Mouse (Mus musculus): ENCODE results near the gene Camk2b.

- no peak for TF ChIP-seq EP300 (IDR thresholded peaks at IDR 0.05; ENCODE audit: low read depth)
- peak; percentile 80 for TF ChIP-seq CTCF (IDR thresholded peaks at IDR 0.05; ENCODE audit: low read depth)
Measured at GRCm38 (mm10) chr11:6033147-6033546, 33.0 kb downstream of the Camk2b start.
